11 mouse cellular contexts compared by ENCODE assay signal in genomic region chr1:166402003-166402402, GRCm38 (mm10). TPM values are rescaled to one million over a fixed set of nuclear protein-coding genes. Genes with fewer than 3 reads are reported as not detected.
DNase-seq lines count a peak whose midpoint lies in the region; ATAC-seq lines count a peak whose summit lies in the region.
"Had no signal": no experiment of that assay in that cellular context is flagged by ENCODE, and none has a peak within 500 bp of the region (broad histone marks: within the 10 kb centered on the region; RNA-seq: fewer than 3 reads in every experiment).

No protein-coding gene starts in this region.

- no peak overlapping the region for H3K4me3 ChIP-seq in embryonic facial prominence, embryonic 14.5 days (ENCODE audit: low read depth, low read length)
- no peak overlapping the region for H3K4me3 ChIP-seq in embryonic facial prominence, embryonic 10.5 days
- no peak overlapping the region for H3K4me3 ChIP-seq in kidney, embryonic 15.5 days (replicated peaks)
- H3K4me3 ChIP-seq: midbrain, embryonic 12.5 days had no signal

- H3K27ac ChIP-seq in embryonic facial prominence, embryonic 14.5 days (replicated peaks; ENCODE audit: low read depth, low read length), result no peak overlapping the region
- no peak overlapping the region for H3K27ac ChIP-seq in embryonic facial prominence, embryonic 10.5 days (replicated peaks)
- no peak overlapping the region for H3K27ac ChIP-seq in kidney, embryonic 15.5 days
- H3K27ac ChIP-seq: midbrain, embryonic 12.5 days had no signal

- no peaks in the 10 kb centered on the region for H3K27me3 ChIP-seq in embryonic facial prominence, embryonic 14.5 days (replicated peaks; ENCODE audit: control insufficient read depth, insufficient read depth, low read length)
- H3K27me3 ChIP-seq in embryonic facial prominence, embryonic 10.5 days (replicated peaks; ENCODE audit: low read depth, poor library complexity, severe bottlenecking), result no peaks in the 10 kb centered on the region
- no peaks in the 10 kb centered on the region for H3K27me3 ChIP-seq in kidney, embryonic 15.5 days
- H3K27me3 ChIP-seq: midbrain, embryonic 12.5 days had no signal

- peak; percentile 51 for DNase-seq in embryonic facial prominence, embryonic 14.5 days (ENCODE audit: low spot score)
- no peak for DNase-seq in embryonic facial prominence, embryonic 10.5 days (ENCODE audit: low spot score)
- no peak for DNase-seq in kidney, postnatal 14 days
- DNase-seq in testis, postnatal 10 days (ENCODE audit: low spot score), result peak; percentile 29
- no peak for DNase-seq in testis, postnatal 14 days (ENCODE audit: low spot score)
- DNase-seq in ovary, postnatal 10 days (ENCODE audit: low spot score), result no peak
- DNase-seq in gastrocnemius, postnatal 25 days, result no peak
- DNase-seq: adrenal gland, postnatal 14 days; lung, adult 2 months had no signal

- H3K9ac ChIP-seq in embryonic facial prominence, embryonic 14.5 days (ENCODE audit: low read depth, low read length), result no peak overlapping the region
- H3K9ac ChIP-seq in kidney, embryonic 15.5 days, result no peak overlapping the region
- H3K9ac ChIP-seq: midbrain, embryonic 12.5 days had no signal

- peak; percentile 6; the same call in 1 of the 2 replicates for ATAC-seq in embryonic facial prominence, embryonic 14.5 days (ENCODE audit: low read depth)
- 0 out of 2 replicates have a peak, but pooled peaks have one; percentile 19 for ATAC-seq in kidney, embryonic 15.5 days (replicated peaks; ENCODE audit: low FRiP score)

- H3K36me3 ChIP-seq in embryonic facial prominence, embryonic 14.5 days (ENCODE audit: control insufficient read depth, insufficient read depth, low read length), result peaks cover 87% of the 10 kb centered on the region
- peaks cover 100% of the 10 kb centered on the region for H3K36me3 ChIP-seq in embryonic facial prominence, embryonic 10.5 days (replicated peaks)
- peaks cover 92% of the 10 kb centered on the region for H3K36me3 ChIP-seq in kidney, embryonic 15.5 days

- WGBS in embryonic facial prominence, embryonic 14.5 days, result 77% methylated on average over 4 of the region's 4 CpGs
- WGBS in embryonic facial prominence, embryonic 10.5 days, result 91% methylated on average over 4 of the region's 4 CpGs
- 72% methylated on average over 4 of the region's 4 CpGs for WGBS in kidney, embryonic 15.5 days

- no peaks in the 10 kb centered on the region for H3K9me3 ChIP-seq in embryonic facial prominence, embryonic 14.5 days (ENCODE audit: control insufficient read depth, low read length)
- H3K9me3 ChIP-seq in embryonic facial prominence, embryonic 10.5 days, result no peaks in the 10 kb centered on the region
- no peaks in the 10 kb centered on the region for H3K9me3 ChIP-seq in kidney, embryonic 15.5 days (replicated peaks)
- H3K9me3 ChIP-seq: midbrain, embryonic 12.5 days had no signal

- H3K4me1 ChIP-seq in embryonic facial prominence, embryonic 14.5 days (ENCODE audit: control insufficient read depth, insufficient read depth, low read length), result no peaks in the 10 kb centered on the region
- no peaks in the 10 kb centered on the region for H3K4me1 ChIP-seq in embryonic facial prominence, embryonic 10.5 days
- H3K4me1 ChIP-seq in kidney, embryonic 15.5 days, result no peaks in the 10 kb centered on the region
- H3K4me1 ChIP-seq: midbrain, embryonic 12.5 days had no signal

- H3K4me2 ChIP-seq in embryonic facial prominence, embryonic 14.5 days (ENCODE audit: low read depth, low read length), result no peak overlapping the region
- H3K4me2 ChIP-seq in kidney, embryonic 15.5 days, result no peak overlapping the region
- H3K4me2 ChIP-seq: midbrain, embryonic 12.5 days had no signal

RNA-seq across cellular contexts. Expression of gene Pogk, which starts 7.7 kb away (rescaled TPM):
- 17.3 and 19.0 TPM in 2 replicates for polyA plus RNA-seq in embryonic facial prominence, embryonic 14.5 days (2014; fragmentation: Nextera tagmentation; extraction: Ambion mirVana)
- 27.5 and 28.2 TPM in 2 replicates for polyA plus RNA-seq in embryonic facial prominence, embryonic 10.5 days (2016; fragmentation: Nextera tagmentation; extraction: Ambion mirVana)
- 14.7 and 14.8 TPM in 2 replicates for polyA plus RNA-seq in kidney, embryonic 15.5 days (2015; fragmentation: Nextera tagmentation; extraction: Ambion mirVana)
- 1 to 10 TPM; 6.3 to 6.9 TPM for total RNA-seq in gastrocnemius, postnatal 25 days (2021)

RNA-seq across cellular contexts. Expression of gene Tada1, which starts 23.1 kb away (rescaled TPM):
- 50.9 and 57.2 TPM in 2 replicates for polyA plus RNA-seq in embryonic facial prominence, embryonic 14.5 days (2014; fragmentation: Nextera tagmentation; extraction: Ambion mirVana)
- polyA plus RNA-seq in embryonic facial prominence, embryonic 10.5 days (2016; fragmentation: Nextera tagmentation; extraction: Ambion mirVana), result 62.9 and 64.6 TPM in 2 replicates
- 57.6 and 58.3 TPM in 2 replicates for polyA plus RNA-seq in kidney, embryonic 15.5 days (2015; fragmentation: Nextera tagmentation; extraction: Ambion mirVana)
- total RNA-seq in gastrocnemius, postnatal 25 days (2021), result 1 to 10 TPM; 5.3 to 5.8 TPM

Comparison
In these comparisons a context has a peak if more than half of its experiments do, and no peak if none do; other contexts are left out.
1. DNase-seq: peak in embryonic facial prominence, embryonic 14.5 days (single experiment) and testis, postnatal 10 days (single experiment); none in embryonic facial prominence, embryonic 10.5 days (single experiment), kidney, postnatal 14 days (single experiment), testis, postnatal 14 days (single experiment), ovary, postnatal 10 days (single experiment) and gastrocnemius, postnatal 25 days (single experiment).